In genomic region chr3:88191146-88191545, GRCm38 (mm10) we compare ENCODE assay signal across 11 mouse cellular contexts. TPM values are rescaled to one million over a fixed set of nuclear protein-coding genes. Genes with fewer than 3 reads are reported as not detected.
A peak's percentile ranks its signal among the peaks of the same experiment; 100 is the strongest.
DNase-seq lines count a peak whose midpoint lies in the region; ATAC-seq lines count a peak whose summit lies in the region.
"Had no signal": no experiment of that assay in that cellular context is flagged by ENCODE, and none has a peak within 500 bp of the region (broad histone marks: within the 10 kb centered on the region; RNA-seq: fewer than 3 reads in every experiment).

No protein-coding gene starts in this region.

- H3K4me3 ChIP-seq in hindbrain, embryonic 13.5 days = no peak overlapping the region
- no peak overlapping the region for H3K4me3 ChIP-seq in hindbrain, embryonic 14.5 days (replicated peaks; ENCODE audit: low read length)
- H3K4me3 ChIP-seq: erythroblast, embryonic 14.5 days; kidney, embryonic 15.5 days; lung, embryonic 15.5 days had no signal

- no peak for ATAC-seq in hindbrain, embryonic 13.5 days (ENCODE audit: low FRiP score)
- no peak for ATAC-seq in hindbrain, embryonic 14.5 days (ENCODE audit: low FRiP score)

- no peak overlapping the region for H3K27ac ChIP-seq in hindbrain, embryonic 13.5 days
- no peak overlapping the region for H3K27ac ChIP-seq in hindbrain, embryonic 14.5 days
- H3K27ac ChIP-seq: kidney, embryonic 15.5 days; lung, embryonic 15.5 days had no signal

- peaks cover 16% of the 10 kb centered on the region for H3K4me1 ChIP-seq in hindbrain, embryonic 13.5 days (replicated peaks)
- no peaks in the 10 kb centered on the region for H3K4me1 ChIP-seq in hindbrain, embryonic 14.5 days (replicated peaks; ENCODE audit: control insufficient read depth, insufficient read depth, low read length)
- H3K4me1 ChIP-seq: kidney, embryonic 15.5 days; lung, embryonic 15.5 days had no signal

- WGBS in hindbrain, embryonic 13.5 days = 29% methylated on average over 3 of the region's 3 CpGs
- 17% methylated on average over 3 of the region's 3 CpGs for WGBS in hindbrain, embryonic 14.5 days

- H3K9me3 ChIP-seq in hindbrain, embryonic 13.5 days = no peaks in the 10 kb centered on the region
- H3K9me3 ChIP-seq in hindbrain, embryonic 14.5 days (ENCODE audit: control insufficient read depth, low read length) = no peaks in the 10 kb centered on the region
- H3K9me3 ChIP-seq: kidney, embryonic 15.5 days; lung, embryonic 15.5 days had no signal

- 0 out of 2 replicates have a peak overlapping the region, but pooled peaks have one; percentile 13 for H3K9ac ChIP-seq in hindbrain, embryonic 13.5 days
- no peak overlapping the region for H3K9ac ChIP-seq in hindbrain, embryonic 14.5 days
- H3K9ac ChIP-seq: kidney, embryonic 15.5 days; lung, embryonic 15.5 days had no signal

- H3K36me3 ChIP-seq in hindbrain, embryonic 13.5 days = no peaks in the 10 kb centered on the region
- H3K36me3 ChIP-seq in hindbrain, embryonic 14.5 days (replicated peaks; ENCODE audit: control insufficient read depth, insufficient read depth) = no peaks in the 10 kb centered on the region
- H3K36me3 ChIP-seq: kidney, embryonic 15.5 days; lung, embryonic 15.5 days had no signal

- intact Hi-C loops in heart, postnatal 25 days (cut with DNase I) = no loop called here

- no peak for DNase-seq in hindbrain, embryonic 14.5 days (ENCODE audit: low spot score)
- peak; percentile 60 for DNase-seq in 416B (ENCODE audit: low read depth)
- peak; percentile 46 for DNase-seq in ES-CJ7 (ENCODE audit: low read depth, low spot score)
- peak; percentile 52 for DNase-seq in induced T-regulatory cell, adult 2 months (ENCODE audit: low read depth)
- DNase-seq in heart, postnatal 25 days (ENCODE audit: low spot score) = no peak
- no peak for DNase-seq in gastrocnemius, adult 8-10 months (ENCODE audit: low spot score in 2 of 2)
- DNase-seq: thymus, postnatal 36 days had no signal

- H3K4me2 ChIP-seq in hindbrain, embryonic 13.5 days = no peak overlapping the region
- no peak overlapping the region for H3K4me2 ChIP-seq in hindbrain, embryonic 14.5 days (replicated peaks)
- H3K4me2 ChIP-seq: kidney, embryonic 15.5 days; lung, embryonic 15.5 days had no signal

- peaks cover 13% of the 10 kb centered on the region for H3K27me3 ChIP-seq in hindbrain, embryonic 13.5 days
- H3K27me3 ChIP-seq in hindbrain, embryonic 14.5 days (ENCODE audit: control insufficient read depth, insufficient read depth, low read length) = 0 out of 2 replicates have a peak, but pooled peaks cover 3% of the 10 kb centered on the region

RNA-seq across cellular contexts. Expression of gene Mef2d, which starts 49.0 kb away (rescaled TPM):
- polyA plus RNA-seq in hindbrain, embryonic 13.5 days (2015; fragmentation: Nextera tagmentation; extraction: Ambion mirVana) = 14.5 and 14.8 TPM in 2 replicates
- polyA plus RNA-seq in hindbrain, embryonic 14.5 days (2014; fragmentation: Nextera tagmentation; extraction: Ambion mirVana) = 20.4 and 22.4 TPM in 2 replicates
- 100 to 1,000 TPM; 111 to 122 TPM for total RNA-seq in heart, postnatal 25 days (2021)
- total RNA-seq in gastrocnemius, adult 8-10 months (2022) = 100 to 1,000 TPM; 164 to 186 (median 172) TPM

Comparison
In these comparisons a context has a peak if more than half of its experiments do, and no peak if none do; other contexts are left out.
1. DNase-seq: peak in 416B (single experiment), ES-CJ7 (single experiment) and induced T-regulatory cell, adult 2 months (single experiment); none in hindbrain, embryonic 14.5 days (single experiment), heart, postnatal 25 days (single experiment) and gastrocnemius, adult 8-10 months (0 of 2).